Mouse (Mus musculus) bone marrow, adult 2 months (tissue): ENCODE data around the gene Coro6. TPM values are rescaled to one million over a fixed set of nuclear protein-coding genes. Genes with fewer than 3 reads are reported as not detected.

ENCODE experiments used
- H3K27ac ChIP-seq: fragments of 200-500 bp; 2 replicates; pipeline ENCODE4 v1.5.1; 2012; ENCODE audit warnings: low read depth, mild to moderate bottlenecking, control low read depth, inconsistent platforms, low read length; ENCODE audit not compliant: control insufficient read depth, poor library complexity, insufficient read depth
- H3K4me1 ChIP-seq: fragments of 200-500 bp; 2 replicates; pipeline ENCODE4 v1.6.1; 2011; ENCODE audit warnings: low read length; ENCODE audit not compliant: control insufficient read depth, insufficient read depth
- H3K4me3 ChIP-seq: fragments of 200-500 bp; replicated peaks from 2 replicates; pipeline ENCODE3; 2011; ENCODE audit warnings: mild to moderate bottlenecking, low read depth, low read length, control low read depth; ENCODE audit not compliant: control insufficient read depth
- CTCF ChIP-seq: fragments of 200-500 bp; IDR thresholded peaks from 2 replicates; pipeline ENCODE4 v1.5.1; 2011; ENCODE audit warnings: low read length, control low read depth; ENCODE audit not compliant: control insufficient read depth, insufficient read depth
- POLR2A ChIP-seq: fragments of 200-500 bp; IDR thresholded peaks from 2 replicates; pipeline ENCODE4 v1.6.1; 2011; ENCODE audit warnings: low read depth, mild to moderate bottlenecking, control low read depth, low read length, borderline replicate concordance; ENCODE audit not compliant: control insufficient read depth
- WGBS: fragments of 180-500 bp; shearing (Covaris S2); methylation state at CpG from one replicate; pipeline ENCODE4 v1.1.7; 2018; 5-methylcytosine and 5-hydroxymethylcytosine counted together
- polyA plus RNA-seq: library from polyadenylated mRNA; stranded (reverse); fragments of >200 nt; gene quantifications from 2 replicates; pipeline ENCODE4 v1.2.4, GENCODE M21; 2011; ENCODE audit warnings: low replicate concordance; ENCODE audit not compliant: missing spikeins, insufficient read depth, insufficient read length

Gene Coro6
- 0.57 and 1.00 TPM in 2 replicates for polyA plus RNA-seq

DNA sequence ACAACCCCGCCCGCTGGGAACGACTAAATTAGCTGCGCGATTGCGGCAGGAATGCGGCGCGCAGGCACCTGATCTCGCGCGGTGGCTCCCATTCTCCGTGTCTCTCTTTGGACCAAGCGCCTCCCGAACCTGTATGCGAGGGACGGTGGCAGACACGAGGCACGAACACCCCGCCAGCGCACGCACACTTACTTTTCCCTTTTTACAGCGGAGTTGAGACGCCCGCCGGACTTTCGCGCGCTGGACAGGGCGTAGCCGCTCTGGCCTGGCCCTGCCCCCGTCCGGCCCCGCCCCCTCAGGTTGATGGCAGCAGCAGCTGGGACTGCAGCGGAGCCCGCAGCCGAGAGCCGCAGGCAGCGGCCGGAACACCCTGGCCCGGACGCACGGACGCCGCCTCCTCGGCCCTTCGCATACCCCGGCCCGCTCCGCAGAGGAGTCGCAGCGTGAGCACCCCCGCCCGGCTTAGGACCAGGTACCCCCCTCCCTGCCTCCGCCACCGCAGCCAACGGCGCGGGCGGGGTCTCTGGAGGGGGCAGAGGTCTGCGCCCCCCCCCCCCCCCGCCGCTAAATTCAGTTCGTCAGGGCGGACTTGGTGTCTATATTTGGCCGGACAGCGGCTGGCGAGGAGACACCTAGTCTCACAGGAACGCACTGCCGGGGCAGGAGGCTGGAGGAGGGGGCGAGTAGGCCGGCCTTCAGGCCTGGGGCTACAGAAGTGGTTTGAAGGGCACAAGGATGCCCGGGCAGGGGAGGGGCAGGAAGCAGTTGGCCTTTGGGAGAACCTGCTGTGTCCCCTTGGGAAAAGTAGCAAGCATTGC, at the start of gene Coro6:
Coro6 (plus strand) TSS at position 129 of the 818 bp plus-strand sequence.
- no peaks in the 10 kb centered on the region for H3K4me1 ChIP-seq
- H3K4me3 ChIP-seq: peak within 1 kb of the TSS; percentile 43
- no peak for TF ChIP-seq CTCF
- no peak; the same call in 1 of the 2 replicates for TF ChIP-seq POLR2A
- under 1% methylated on average over 73 of the region's 73 CpGs for WGBS
- no peak within 1 kb of the TSS; the same call in 1 of the 2 replicates for H3K27ac ChIP-seq

DNA sequence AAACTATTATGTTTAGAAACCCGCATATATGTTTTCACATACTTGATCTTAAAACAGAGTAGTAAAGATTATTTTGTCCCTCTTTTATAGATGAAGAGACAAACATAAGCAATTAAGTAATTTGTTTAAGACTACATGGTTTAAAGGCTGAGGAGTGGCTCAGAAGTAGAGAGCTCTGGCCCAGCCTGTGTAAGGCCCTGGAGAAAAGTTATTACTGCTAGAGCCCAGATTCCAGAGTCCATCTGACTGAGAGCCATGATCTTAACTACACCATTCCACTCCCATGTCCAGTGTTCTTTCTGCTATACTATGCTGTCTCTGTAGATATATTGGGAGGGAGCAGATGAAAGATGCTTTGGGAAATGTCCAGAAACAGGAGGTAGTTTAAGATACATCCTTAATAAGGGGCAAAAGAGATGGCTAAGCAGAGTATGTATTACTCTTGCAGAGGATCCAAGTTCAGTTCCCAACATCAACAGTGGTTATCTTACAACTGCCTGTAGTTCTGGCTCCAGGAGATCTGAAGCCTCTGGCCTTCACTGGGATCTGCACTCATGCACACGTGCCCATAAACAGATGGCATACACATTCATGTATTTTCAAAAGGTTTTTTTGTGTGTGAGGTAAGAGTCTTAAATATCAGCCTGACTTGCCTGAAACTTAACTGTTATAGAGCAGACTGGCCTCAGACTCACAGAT, 47.9 kb upstream of the Coro6 start:
- Histone ChIP-seq H3K27ac (no peak overlapping the region), H3K4me1 (no peaks in the 10 kb centered on the region; the same call in none of the 2 replicates), H3K4me3 (no peak overlapping the region)
- 79% methylated on average over 2 of the region's 2 CpGs for WGBS
- TF ChIP-seq POLR2A: no peak
- TF ChIP-seq CTCF: no peak

DNA sequence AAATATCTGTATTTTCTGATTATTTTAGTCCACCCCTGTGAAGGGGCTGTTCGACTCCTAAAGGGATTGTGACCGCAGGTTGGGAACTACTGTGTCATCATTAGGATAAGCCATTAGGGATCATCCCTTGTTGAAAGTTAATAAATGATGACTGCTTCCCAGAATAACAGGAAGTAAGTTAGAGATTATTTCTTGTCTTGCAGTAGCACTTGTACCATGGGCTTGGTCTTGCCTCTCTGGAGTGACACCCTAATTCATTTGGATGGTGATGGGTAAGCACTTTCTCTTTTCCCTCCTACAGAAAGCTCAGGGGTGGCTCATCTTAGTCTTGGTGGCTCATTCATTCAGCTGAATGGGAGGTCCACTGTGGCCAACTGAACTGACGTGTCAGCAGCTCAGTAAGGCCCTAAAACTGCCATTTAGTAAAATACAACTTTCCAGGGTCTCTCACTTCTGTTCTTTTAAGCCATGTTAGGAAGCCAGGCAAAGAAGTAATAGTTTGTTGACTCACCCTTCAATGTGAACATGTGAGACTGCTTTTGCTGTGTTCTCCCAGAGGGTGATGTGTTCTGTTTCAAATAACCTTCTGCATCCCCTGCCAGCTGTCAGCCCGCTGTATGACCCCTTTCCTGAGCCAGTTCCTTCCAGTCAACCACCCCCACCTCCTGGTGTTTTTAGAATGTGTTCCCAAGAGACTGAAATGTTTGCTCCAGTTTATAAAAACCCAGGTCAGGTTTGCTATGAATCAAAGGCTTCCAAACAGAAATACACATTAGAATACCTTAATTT, 45.8 kb upstream of the Coro6 start:
- TF ChIP-seq POLR2A (no peak), CTCF (no peak)
- 88% methylated on average over 4 of the region's 4 CpGs for WGBS
- Histone ChIP-seq H3K4me1 (no peaks in the 10 kb centered on the region; the same call in none of the 2 replicates), H3K27ac (no peak overlapping the region), H3K4me3 (no peak overlapping the region)

DNA sequence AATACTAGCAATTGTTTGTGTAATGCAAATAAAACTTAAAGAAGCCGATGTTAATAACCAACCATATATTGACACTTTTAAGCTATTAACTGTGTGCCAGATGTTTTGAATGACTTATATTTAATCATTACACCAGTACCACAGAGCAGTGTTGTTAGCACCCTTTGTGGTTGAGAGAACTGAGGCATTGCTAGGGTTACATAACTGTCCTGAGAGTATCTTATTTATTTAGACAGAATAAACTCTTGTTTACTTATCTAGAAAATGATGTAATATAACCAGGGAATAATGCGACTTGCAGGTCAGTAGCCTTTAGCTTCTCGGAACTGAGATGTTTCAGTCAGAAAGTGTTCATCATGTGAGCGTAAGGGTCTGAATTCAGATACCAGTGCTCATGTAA, 44.2 kb upstream of the Coro6 start:
- no peaks in the 10 kb centered on the region; the same call in none of the 2 replicates for H3K4me1 ChIP-seq
- no peak overlapping the region for H3K27ac ChIP-seq
- TF ChIP-seq CTCF (no peak), POLR2A (no peak)
- H3K4me3 ChIP-seq: no peak overlapping the region
- 94% methylated on average over 4 of the region's 4 CpGs for WGBS

DNA sequence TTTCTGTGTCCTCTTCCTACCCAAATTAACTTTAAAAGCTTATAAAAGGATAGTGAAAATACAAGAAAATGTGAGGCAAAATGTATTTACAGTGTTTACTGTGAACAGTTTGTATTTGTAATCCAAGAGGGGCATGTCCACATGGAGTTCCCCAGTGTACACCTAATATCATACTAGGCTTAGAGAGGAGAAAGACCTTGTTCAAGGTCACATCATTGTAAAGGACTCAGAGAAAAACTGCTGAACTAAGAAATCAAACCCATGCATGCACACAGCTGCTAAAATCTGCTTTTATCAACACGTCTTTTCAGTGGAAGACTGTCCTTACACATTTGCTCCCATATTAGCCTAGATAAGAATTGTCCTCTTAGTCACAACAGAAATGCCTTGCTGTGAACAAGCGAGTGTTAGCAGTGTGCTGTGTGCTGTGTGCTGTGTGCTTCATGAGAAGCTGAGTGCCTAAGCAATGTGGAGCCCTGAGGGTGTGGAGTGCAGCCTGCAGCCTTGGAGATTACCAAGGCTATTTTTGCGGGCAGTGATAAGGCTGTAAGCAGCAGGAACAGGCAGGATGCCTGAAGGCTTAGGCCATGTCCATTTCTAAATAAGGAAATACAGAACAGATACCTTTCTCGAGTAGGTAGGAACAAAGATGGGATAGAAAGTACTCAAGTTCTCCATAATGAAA, 38.9 kb upstream of the Coro6 start:
- WGBS: 65% methylated on average over 4 of the region's 4 CpGs
- no peak overlapping the region for H3K27ac ChIP-seq

DNA sequence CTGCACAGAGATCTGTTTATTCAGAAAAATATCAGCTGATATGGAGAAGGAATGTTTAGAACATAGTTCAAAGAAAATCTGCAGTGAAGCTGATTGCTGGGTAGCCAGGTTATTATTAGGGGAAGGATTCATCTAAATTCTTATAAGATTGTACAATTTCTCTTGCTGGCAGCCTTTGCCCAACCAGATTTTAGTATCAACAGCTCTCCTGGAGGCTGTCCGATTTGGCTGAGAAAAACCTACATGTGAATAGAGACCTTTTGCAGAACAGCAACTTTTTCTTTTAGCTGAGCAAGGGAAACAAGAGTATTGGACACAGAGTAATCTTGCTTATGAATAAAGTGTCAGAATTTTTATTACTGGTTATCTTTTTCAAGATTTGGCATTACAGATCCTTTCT, 33.8 kb upstream of the Coro6 start:
- Histone ChIP-seq H3K4me1 (no peaks in the 10 kb centered on the region), H3K4me3 (no peak overlapping the region), H3K27ac (no peak overlapping the region)
- 78% methylated on average over 1 of the region's 1 CpGs for WGBS
- no peak for TF ChIP-seq CTCF
- no peak for TF ChIP-seq POLR2A

More for the DNA sequence above, 38.9 kb upstream of the Coro6 start:
- TF ChIP-seq POLR2A: no peak
- TF ChIP-seq CTCF: no peak
- Histone ChIP-seq H3K4me3 (no peak overlapping the region), H3K4me1 (no peaks in the 10 kb centered on the region)

DNA sequence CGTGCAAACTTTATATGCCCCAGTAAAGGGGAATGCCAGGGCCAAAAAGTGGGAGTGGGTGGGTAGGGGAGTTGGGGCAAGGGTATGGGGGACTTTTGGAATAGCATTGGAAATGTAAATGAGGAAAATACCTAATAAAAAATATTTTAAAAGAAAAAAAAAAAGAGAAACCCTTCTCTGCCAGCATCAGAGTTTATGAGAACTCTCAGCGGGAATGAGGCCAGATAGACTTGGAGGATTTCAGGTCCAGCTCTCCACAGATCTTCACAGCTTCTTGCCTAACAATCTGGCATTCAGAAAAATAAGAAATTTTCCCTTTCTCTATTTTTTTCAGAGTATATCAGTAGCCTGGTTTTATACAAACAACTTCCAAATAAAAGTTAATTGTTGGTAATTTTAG, 25.2 kb upstream of the Coro6 start:
- no peak overlapping the region for H3K4me3 ChIP-seq
- WGBS: 90% methylated on average over 2 of the region's 2 CpGs
- no peaks in the 10 kb centered on the region; the same call in 1 of the 2 replicates for H3K4me1 ChIP-seq
- no peak for TF ChIP-seq POLR2A
- no peak for TF ChIP-seq CTCF
- H3K27ac ChIP-seq: no peak overlapping the region
